In genomic region chr5:92604452-92605247, GRCm38 (mm10) we compare ENCODE assay signal across 11 mouse cellular contexts. TPM values are rescaled to one million over a fixed set of nuclear protein-coding genes. Genes with fewer than 3 reads are reported as not detected.
DNase-seq lines count a peak whose midpoint lies in the region; ATAC-seq lines count a peak whose summit lies in the region.
"Had no signal": no experiment of that assay in that cellular context is flagged by ENCODE, and none has a peak within 500 bp of the region (broad histone marks: within the 10 kb centered on the region; RNA-seq: fewer than 3 reads in every experiment).

No protein-coding gene starts in this region.

- peak overlapping the region; percentile 94 for H3K9ac ChIP-seq in lung, embryonic 15.5 days

- WGBS in lung, embryonic 15.5 days = 19% methylated on average over 10 of the region's 10 CpGs

- H3K4me1 ChIP-seq in lung, embryonic 15.5 days = peaks cover 25% of the 10 kb centered on the region

- H3K9me3 ChIP-seq in lung, embryonic 15.5 days = no peaks in the 10 kb centered on the region

- peak; percentile 66 for ATAC-seq in lung, embryonic 15.5 days (ENCODE audit: borderline replicate concordance, extremely low read depth, low FRiP score, low TSS enrichment)
- ATAC-seq in inflammation-experienced regulatory T-cells, adult 6 months = no peak

- peak; percentile 32 for DNase-seq in gastrocnemius, adult 18-20 months (ENCODE audit: low spot score)
- DNase-seq in gastrocnemius, postnatal 36 days = no peak
- DNase-seq in adrenal gland, postnatal 25 days = peak; percentile 14
- DNase-seq in heart, postnatal 4 days = peak; percentile 57
- no peak for DNase-seq in layer of hippocampus, adult 18-20 months (ENCODE audit: low spot score in 2 of 2)
- no peak for DNase-seq in layer of hippocampus, adult 11-12 months (ENCODE audit: low spot score)

- peak overlapping the region; percentile 87 for H3K4me3 ChIP-seq in lung, embryonic 15.5 days

- peaks cover 16% of the 10 kb centered on the region for H3K36me3 ChIP-seq in lung, embryonic 15.5 days

- peak overlapping the region; percentile 91 for H3K27ac ChIP-seq in lung, embryonic 15.5 days

- peak overlapping the region; percentile 89 for H3K4me2 ChIP-seq in lung, embryonic 15.5 days

- H3K27me3 ChIP-seq in lung, embryonic 15.5 days = peaks cover 3% of the 10 kb centered on the region; the same call in 1 of the 2 replicates

- intact Hi-C loops in gastrocnemius, postnatal 36 days (cut with DNase I) = loop anchor here (5.0 kb wide), 1 partner anchor 97 kb away; the partner anchor contains the start of gene Scarb2

RNA-seq across cellular contexts. Expression of gene Stbd1, which starts 1.8 kb away (rescaled TPM):
- total RNA-seq in gastrocnemius, adult 18-20 months (2021) = 10 to 100 TPM; 38.4 to 40.8 TPM
- 10 to 100 TPM; 45.5 to 66.2 TPM for total RNA-seq in gastrocnemius, postnatal 36 days (2021)
- total RNA-seq in adrenal gland, postnatal 25 days (2021) = 4.9 and 5.4 TPM in 2 replicates
- total RNA-seq in heart, postnatal 4 days (2021) = 10 to 100 TPM; 24.3 to 27.3 TPM
- 131 TPM in 2 replicates for polyA plus RNA-seq in lung, embryonic 15.5 days (2015; fragmentation: Nextera tagmentation; extraction: Ambion mirVana)
- 1 to 10 TPM; 2.6 to 3.4 TPM for total RNA-seq in layer of hippocampus, adult 18-20 months (2021)
- 1 to 10 TPM in 1 of 3 experiments, not detected in 2; 1.2 TPM for polyA plus RNA-seq in inflammation-experienced regulatory T-cells, adult 6 months (2017; shearing (Covaris generic))

RNA-seq across cellular contexts. Expression of gene Fam47e, which starts 49.8 kb away (rescaled TPM):
- total RNA-seq in gastrocnemius, adult 18-20 months (2021) = not detected
- not detected for total RNA-seq in gastrocnemius, postnatal 36 days (2021)
- total RNA-seq in adrenal gland, postnatal 25 days (2021) = not detected in 2 replicates
- not detected for total RNA-seq in heart, postnatal 4 days (2021)
- 1.2 and 1.8 TPM in 2 replicates for polyA plus RNA-seq in lung, embryonic 15.5 days (2015; fragmentation: Nextera tagmentation; extraction: Ambion mirVana)
- total RNA-seq in layer of hippocampus, adult 18-20 months (2021) = 1 to 10 TPM in 1 of 2 experiments, under 1 TPM in 1; 0.48 to 1.1 TPM
- not detected for polyA plus RNA-seq in inflammation-experienced regulatory T-cells, adult 6 months (2017; shearing (Covaris generic))
- total RNA-seq: CH12.LX; gastrocnemius, postnatal 4 days had no signal
- polyA plus RNA-seq: testis, adult 2 months had no signal

Comparison
In these comparisons a context has a peak if more than half of its experiments do, and no peak if none do; other contexts are left out.
1. DNase-seq: peak in gastrocnemius, adult 18-20 months (single experiment), adrenal gland, postnatal 25 days (single experiment) and heart, postnatal 4 days (single experiment); none in gastrocnemius, postnatal 36 days (0 of 2), layer of hippocampus, adult 18-20 months (0 of 2) and layer of hippocampus, adult 11-12 months (single experiment).